8 mouse cellular contexts compared by ENCODE assay signal in genomic region chr1:73362122-73362521, GRCm38 (mm10).
A peak's percentile ranks its signal among the peaks of the same experiment; 100 is the strongest.
DNase-seq lines count a peak whose midpoint lies in the region; ATAC-seq and TF ChIP-seq lines count a peak whose summit lies in the region.

No protein-coding gene starts in this region.

- DNase-seq in forebrain, embryonic 14.5 days (ENCODE audit: low spot score) = peak; percentile 42
- no peak for DNase-seq in forebrain, postnatal 0 days
- peak; percentile 72 to 75 for DNase-seq in adrenal gland, postnatal 36 days
- peak; percentile 67 to 78 for DNase-seq in heart, postnatal 10 days
- DNase-seq in natural killer cell, adult 2 months (ENCODE audit: low spot score in 2 of 2) = no peak

- WGBS in forebrain, embryonic 14.5 days = 63% methylated on average over 1 of the region's 1 CpGs
- 74% methylated on average over 1 of the region's 1 CpGs for WGBS in forebrain, postnatal 0 days
- 34% methylated on average over 1 of the region's 1 CpGs for WGBS in limb, embryonic 15.5 days
- WGBS in forebrain, embryonic 16.5 days = 63% methylated on average over 1 of the region's 1 CpGs

- ATAC-seq in forebrain, embryonic 14.5 days = 0 out of 2 replicates have a peak, but pooled peaks have one; percentile 13
- ATAC-seq in forebrain, postnatal 0 days = no peak
- ATAC-seq in limb, embryonic 15.5 days (ENCODE audit: insufficient number of reproducible peaks, low FRiP score, low TSS enrichment, low read depth) = peak; percentile 56
- no peak for ATAC-seq in inflammation-experienced regulatory T-cells, adult 6 months
- no peak for ATAC-seq in forebrain, embryonic 16.5 days

- no peak for TF ChIP-seq CTCF in forebrain, postnatal 0 days (IDR thresholded peaks at IDR 0.05; ENCODE audit: low read depth)

- no peak overlapping the region for H3K27ac ChIP-seq in forebrain, embryonic 14.5 days (ENCODE audit: low read depth, low read length)
- no peak overlapping the region for H3K27ac ChIP-seq in forebrain, postnatal 0 days (ENCODE audit: low read depth, low read length)
- H3K27ac ChIP-seq in limb, embryonic 15.5 days = peak overlapping the region; percentile 72
- no peak overlapping the region for H3K27ac ChIP-seq in forebrain, embryonic 16.5 days (ENCODE audit: low read length)

- no peak overlapping the region for H3K9ac ChIP-seq in forebrain, embryonic 14.5 days (ENCODE audit: low read length)
- H3K9ac ChIP-seq in forebrain, postnatal 0 days = no peak overlapping the region
- H3K9ac ChIP-seq in limb, embryonic 15.5 days = no peak overlapping the region
- H3K9ac ChIP-seq in forebrain, embryonic 16.5 days (replicated peaks; ENCODE audit: low read depth, low read length) = no peak overlapping the region

- H3K4me2 ChIP-seq in forebrain, embryonic 14.5 days (ENCODE audit: low read length) = no peak overlapping the region
- H3K4me2 ChIP-seq in forebrain, postnatal 0 days (ENCODE audit: low read depth) = no peak overlapping the region
- H3K4me2 ChIP-seq in limb, embryonic 15.5 days = no peak overlapping the region
- H3K4me2 ChIP-seq in forebrain, embryonic 16.5 days (ENCODE audit: low read length) = no peak overlapping the region

- intact Hi-C loops in heart, postnatal 10 days (cut with DNase I) = loop anchor here (5.0 kb wide), 1 partner anchor 485 kb away; no protein-coding TSS in a partner anchor

- no peaks in the 10 kb centered on the region for H3K27me3 ChIP-seq in forebrain, embryonic 14.5 days (replicated peaks; ENCODE audit: control insufficient read depth, insufficient read depth, low read length)
- H3K27me3 ChIP-seq in forebrain, postnatal 0 days (ENCODE audit: insufficient read depth, low read length) = no peaks in the 10 kb centered on the region
- no peaks in the 10 kb centered on the region for H3K27me3 ChIP-seq in limb, embryonic 15.5 days
- no peaks in the 10 kb centered on the region for H3K27me3 ChIP-seq in forebrain, embryonic 16.5 days (replicated peaks; ENCODE audit: control insufficient read depth, insufficient read depth, low read length)

- H3K4me3 ChIP-seq in forebrain, embryonic 14.5 days (ENCODE audit: low read depth, low read length) = no peak overlapping the region
- H3K4me3 ChIP-seq in forebrain, postnatal 0 days (ENCODE audit: low read depth, low read length) = no peak overlapping the region
- H3K4me3 ChIP-seq in limb, embryonic 15.5 days = no peak overlapping the region
- H3K4me3 ChIP-seq in forebrain, embryonic 16.5 days (replicated peaks; ENCODE audit: low read length) = no peak overlapping the region

- no peaks in the 10 kb centered on the region for H3K9me3 ChIP-seq in forebrain, embryonic 14.5 days (replicated peaks; ENCODE audit: control insufficient read depth, low read length)
- no peaks in the 10 kb centered on the region for H3K9me3 ChIP-seq in forebrain, postnatal 0 days (ENCODE audit: low read length)
- H3K9me3 ChIP-seq in limb, embryonic 15.5 days = no peaks in the 10 kb centered on the region
- no peaks in the 10 kb centered on the region for H3K9me3 ChIP-seq in forebrain, embryonic 16.5 days (ENCODE audit: control insufficient read depth, low read length)

- no peaks in the 10 kb centered on the region for H3K36me3 ChIP-seq in forebrain, embryonic 14.5 days (ENCODE audit: control insufficient read depth, insufficient read depth, low read length)
- H3K36me3 ChIP-seq in forebrain, postnatal 0 days (ENCODE audit: insufficient read depth) = no peaks in the 10 kb centered on the region
- no peaks in the 10 kb centered on the region for H3K36me3 ChIP-seq in limb, embryonic 15.5 days
- no peaks in the 10 kb centered on the region for H3K36me3 ChIP-seq in forebrain, embryonic 16.5 days (ENCODE audit: control insufficient read depth, insufficient read depth)

- peaks cover 14% of the 10 kb centered on the region; the same call in 1 of the 2 replicates for H3K4me1 ChIP-seq in forebrain, embryonic 14.5 days (ENCODE audit: control insufficient read depth, insufficient read depth, low read length)
- H3K4me1 ChIP-seq in forebrain, postnatal 0 days (ENCODE audit: insufficient read depth) = no peaks in the 10 kb centered on the region
- peaks cover 38% of the 10 kb centered on the region for H3K4me1 ChIP-seq in limb, embryonic 15.5 days
- H3K4me1 ChIP-seq in forebrain, embryonic 16.5 days (replicated peaks; ENCODE audit: control insufficient read depth, insufficient read depth, low read length) = peaks cover 23% of the 10 kb centered on the region

Comparison
In these comparisons a context has a peak if more than half of its experiments do, and no peak if none do; other contexts are left out.
1. ATAC-seq: peak in forebrain, embryonic 14.5 days (single experiment) and limb, embryonic 15.5 days (single experiment); none in forebrain, postnatal 0 days (single experiment), inflammation-experienced regulatory T-cells, adult 6 months (single experiment) and forebrain, embryonic 16.5 days (single experiment).
2. DNase-seq: peak in forebrain, embryonic 14.5 days (single experiment), adrenal gland, postnatal 36 days (2 of 2) and heart, postnatal 10 days (2 of 2); none in forebrain, postnatal 0 days (single experiment) and natural killer cell, adult 2 months (0 of 2).